ENCODE assay signal across 10 mouse cellular contexts in the genomic region with DNA sequence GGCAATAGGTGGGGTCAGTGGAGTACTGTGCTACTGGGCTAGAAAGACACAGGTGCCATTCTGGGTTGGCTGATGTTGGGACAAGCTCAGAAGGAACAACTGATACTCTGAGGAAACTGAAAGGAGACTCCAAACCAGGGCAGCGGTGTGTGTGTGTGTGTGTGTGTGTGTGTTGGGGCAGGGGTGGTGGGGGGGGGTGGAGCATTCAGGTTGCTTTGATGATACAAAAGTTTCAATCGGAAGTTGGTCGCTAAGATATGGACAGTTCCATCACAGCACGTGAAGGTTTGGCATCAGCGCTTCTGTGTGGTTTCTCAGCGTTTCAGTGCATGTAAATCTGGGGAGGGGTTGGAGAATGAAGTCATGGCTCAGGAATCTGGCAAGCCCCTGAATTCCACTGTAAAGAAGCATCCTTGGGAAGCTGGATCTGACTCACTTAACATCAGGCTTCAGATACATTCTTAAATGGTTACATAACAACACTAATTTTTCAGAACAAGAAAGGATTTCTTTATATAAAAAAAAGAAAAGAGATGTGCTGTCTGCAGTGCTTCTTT.
A peak's percentile ranks its signal among the peaks of the same experiment; 100 is the strongest.
DNase-seq lines count a peak whose midpoint lies in the region; ATAC-seq lines count a peak whose summit lies in the region.
"Had no signal": no experiment of that assay in that cellular context is flagged by ENCODE, and none has a peak within 500 bp of the region (broad histone marks: within the 10 kb centered on the region; RNA-seq: fewer than 3 reads in every experiment).

No protein-coding gene starts in this region.

- no peak overlapping the region for H3K4me2 ChIP-seq in hindbrain, embryonic 16.5 days (ENCODE audit: low read length)
- H3K4me2 ChIP-seq in forebrain, embryonic 11.5 days (ENCODE audit: low read depth, low read length, severe bottlenecking): no peak overlapping the region

- peak; percentile 22; the same call in 1 of the 2 replicates for ATAC-seq in hindbrain, embryonic 16.5 days
- ATAC-seq in forebrain, embryonic 11.5 days (replicated peaks; ENCODE audit: low FRiP score): peak; percentile 53; the same call in 1 of the 2 replicates

- H3K9ac ChIP-seq in hindbrain, embryonic 16.5 days (ENCODE audit: low read depth, low read length): no peak overlapping the region
- H3K9ac ChIP-seq in forebrain, embryonic 11.5 days (ENCODE audit: low read length): no peak overlapping the region

- no peaks in the 10 kb centered on the region for H3K4me1 ChIP-seq in hindbrain, embryonic 16.5 days (ENCODE audit: control insufficient read depth, insufficient read depth, low read depth, low read length)
- H3K4me1 ChIP-seq in hindbrain, embryonic 10.5 days (replicated peaks): 0 out of 2 replicates have a peak, but pooled peaks cover 5% of the 10 kb centered on the region
- no peaks in the 10 kb centered on the region for H3K4me1 ChIP-seq in forebrain, embryonic 11.5 days (replicated peaks; ENCODE audit: control insufficient read depth, insufficient read depth, low read length)

- 67% methylated on average over 6 of the region's 6 CpGs for WGBS in hindbrain, embryonic 16.5 days
- 82% methylated on average over 6 of the region's 6 CpGs for WGBS in hindbrain, embryonic 10.5 days
- WGBS in forebrain, embryonic 11.5 days: 77% methylated on average over 6 of the region's 6 CpGs

- no peak overlapping the region for H3K27ac ChIP-seq in hindbrain, embryonic 16.5 days (ENCODE audit: low read depth, low read length)
- H3K27ac ChIP-seq in hindbrain, embryonic 10.5 days: no peak overlapping the region
- H3K27ac ChIP-seq in forebrain, embryonic 11.5 days (ENCODE audit: low read depth, low read length): no peak overlapping the region

- DNase-seq in hindbrain, embryonic 10.5 days (ENCODE audit: low spot score): no peak
- DNase-seq in 3134 (ENCODE audit: extremely low read depth, insufficient read length, low spot score): peak; percentile 58
- DNase-seq in CD4-positive helper T cell, adult 2 months (ENCODE audit: low read depth, low spot score): peak; percentile 43
- no peak for DNase-seq in forebrain, embryonic 11.5 days (ENCODE audit: low spot score)
- DNase-seq in ovary, adult 18-20 months (ENCODE audit: low spot score): no peak
- DNase-seq in right cerebral cortex, postnatal 36 days (ENCODE audit: low spot score in 2 of 2): no peak
- DNase-seq in adrenal gland, adult 18-20 months (ENCODE audit: low spot score in 2 of 2): no peak
- DNase-seq: cerebellum, adult 2 months; lung, postnatal 4 days had no signal

- no peaks in the 10 kb centered on the region for H3K9me3 ChIP-seq in hindbrain, embryonic 16.5 days (ENCODE audit: control insufficient read depth, low read length)
- no peaks in the 10 kb centered on the region for H3K9me3 ChIP-seq in hindbrain, embryonic 10.5 days
- H3K9me3 ChIP-seq in forebrain, embryonic 11.5 days (ENCODE audit: control insufficient read depth, low read length): no peaks in the 10 kb centered on the region

- no peaks in the 10 kb centered on the region for H3K27me3 ChIP-seq in hindbrain, embryonic 16.5 days (replicated peaks; ENCODE audit: control insufficient read depth, insufficient read depth, low read length)
- H3K27me3 ChIP-seq in hindbrain, embryonic 10.5 days (ENCODE audit: insufficient read depth, poor library complexity, severe bottlenecking): no peaks in the 10 kb centered on the region
- H3K27me3 ChIP-seq in forebrain, embryonic 11.5 days (ENCODE audit: control insufficient read depth, insufficient read depth, low read length): no peaks in the 10 kb centered on the region

- H3K4me3 ChIP-seq in hindbrain, embryonic 16.5 days (ENCODE audit: low read length): no peak overlapping the region
- no peak overlapping the region for H3K4me3 ChIP-seq in hindbrain, embryonic 10.5 days
- no peak overlapping the region for H3K4me3 ChIP-seq in forebrain, embryonic 11.5 days (ENCODE audit: low read depth, low read length)

- H3K36me3 ChIP-seq in hindbrain, embryonic 16.5 days (ENCODE audit: control insufficient read depth, insufficient read depth, low read length): no peaks in the 10 kb centered on the region
- no peaks in the 10 kb centered on the region for H3K36me3 ChIP-seq in hindbrain, embryonic 10.5 days
- H3K36me3 ChIP-seq in forebrain, embryonic 11.5 days (ENCODE audit: control insufficient read depth, insufficient read depth, low read length): no peaks in the 10 kb centered on the region

Comparison
In these comparisons a context has a peak if more than half of its experiments do, and no peak if none do; other contexts are left out.
1. DNase-seq: peak in 3134 (single experiment) and CD4-positive helper T cell, adult 2 months (single experiment); none in hindbrain, embryonic 10.5 days (single experiment), forebrain, embryonic 11.5 days (single experiment), ovary, adult 18-20 months (single experiment), right cerebral cortex, postnatal 36 days (0 of 2) and adrenal gland, adult 18-20 months (0 of 2).